Comparison of ENCODE assay signal across 10 mouse cellular contexts in the genomic region with DNA sequence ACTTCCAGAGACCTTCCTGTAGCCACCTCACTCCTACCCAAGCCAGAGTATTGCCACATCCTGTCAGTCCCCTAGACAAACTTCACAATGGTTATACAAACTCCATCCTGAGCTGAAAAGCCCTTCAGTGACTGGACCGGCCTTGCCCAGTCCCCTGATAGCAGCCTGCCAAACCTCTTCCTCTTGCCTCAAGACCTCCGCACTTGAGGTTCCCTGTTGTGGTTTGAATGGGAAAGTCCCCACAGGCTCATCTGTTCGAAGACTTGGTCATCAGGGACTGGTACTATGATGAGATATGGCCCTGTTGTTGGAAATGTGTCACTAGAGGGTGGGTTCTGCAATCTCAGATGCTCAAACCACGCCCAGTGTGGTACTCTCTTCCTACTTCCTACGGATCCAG.
DNase-seq lines count a peak whose midpoint lies in the region; ATAC-seq and TF ChIP-seq lines count a peak whose summit lies in the region.
"Had no signal": no experiment of that assay in that cellular context is flagged by ENCODE, and none has a peak within 500 bp of the region (broad histone marks: within the 10 kb centered on the region; RNA-seq: fewer than 3 reads in every experiment).

No protein-coding gene starts in this region.

- TF ChIP-seq CTCF in gastrocnemius, adult 2 months (IDR thresholded peaks at IDR 0.05) = no peak

- H3K4me1 ChIP-seq in midbrain, embryonic 14.5 days (ENCODE audit: control insufficient read depth, insufficient read depth, low read length) = peaks cover 74% of the 10 kb centered on the region
- H3K4me1 ChIP-seq in midbrain, embryonic 13.5 days (replicated peaks) = peaks cover 85% of the 10 kb centered on the region

- ATAC-seq in midbrain, embryonic 14.5 days (ENCODE audit: low FRiP score, low TSS enrichment) = no peak
- ATAC-seq in midbrain, embryonic 13.5 days = no peak
- peak; percentile 68 for ATAC-seq in granulocyte monocyte progenitor cell, adult 5-6 weeks (replicated peaks; ENCODE audit: poor library complexity, severe bottlenecking)

- 91% methylated on average over 5 of the region's 5 CpGs for WGBS in midbrain, embryonic 14.5 days
- WGBS in midbrain, embryonic 13.5 days = 91% methylated on average over 5 of the region's 5 CpGs

- no peaks in the 10 kb centered on the region for H3K27me3 ChIP-seq in midbrain, embryonic 14.5 days (ENCODE audit: control insufficient read depth, insufficient read depth, low read length)
- no peaks in the 10 kb centered on the region for H3K27me3 ChIP-seq in midbrain, embryonic 13.5 days
- H3K27me3 ChIP-seq: embryonic facial prominence, embryonic 13.5 days had no signal

- peak overlapping the region; percentile 38; the same call in 1 of the 2 replicates for H3K27ac ChIP-seq in gastrocnemius, adult 2 months
- H3K27ac ChIP-seq in midbrain, embryonic 14.5 days (replicated peaks; ENCODE audit: low read depth, low read length) = peak overlapping the region; percentile 94; the same call in 1 of the 2 replicates
- no peak overlapping the region for H3K27ac ChIP-seq in midbrain, embryonic 13.5 days
- H3K27ac ChIP-seq: embryonic facial prominence, embryonic 13.5 days; stomach, postnatal 0 days had no signal

- H3K9me3 ChIP-seq in midbrain, embryonic 14.5 days (ENCODE audit: control insufficient read depth, low read length) = no peaks in the 10 kb centered on the region
- H3K9me3 ChIP-seq in midbrain, embryonic 13.5 days = no peaks in the 10 kb centered on the region
- H3K9me3 ChIP-seq: embryonic facial prominence, embryonic 13.5 days had no signal

- intact Hi-C loops in gastrocnemius, adult 2 months (cut with DNase I) = no loop called here
- intact Hi-C loops in left cerebral cortex, postnatal 10 days (cut with DNase I) = no loop called here

- DNase-seq in gastrocnemius, adult 2 months = no peak
- no peak for DNase-seq in gastrocnemius, adult 8-10 months (ENCODE audit: low spot score in 2 of 2)
- DNase-seq in midbrain, embryonic 14.5 days = no peak
- peak; percentile 58 for DNase-seq in naive thymus-derived CD4-positive, alpha-beta T cell, adult 2 months (ENCODE audit: low read depth)
- no peak for DNase-seq in left cerebral cortex, postnatal 10 days (ENCODE audit: extremely low spot score in 1 of 2, low spot score in 2 of 2)
- DNase-seq in layer of hippocampus, adult 8-10 months (ENCODE audit: low spot score in 2 of 2) = no peak

- H3K4me2 ChIP-seq in midbrain, embryonic 14.5 days (ENCODE audit: low read length) = no peak overlapping the region
- no peak overlapping the region for H3K4me2 ChIP-seq in midbrain, embryonic 13.5 days (replicated peaks)
- H3K4me2 ChIP-seq: embryonic facial prominence, embryonic 13.5 days had no signal

- H3K36me3 ChIP-seq in midbrain, embryonic 14.5 days (ENCODE audit: control insufficient read depth, insufficient read depth, low read length) = no peaks in the 10 kb centered on the region
- no peaks in the 10 kb centered on the region for H3K36me3 ChIP-seq in midbrain, embryonic 13.5 days
- H3K36me3 ChIP-seq: embryonic facial prominence, embryonic 13.5 days had no signal

- no peak overlapping the region for H3K9ac ChIP-seq in midbrain, embryonic 14.5 days (replicated peaks; ENCODE audit: low read length)
- no peak overlapping the region for H3K9ac ChIP-seq in midbrain, embryonic 13.5 days (replicated peaks)
- H3K9ac ChIP-seq: embryonic facial prominence, embryonic 13.5 days had no signal

- H3K4me3 ChIP-seq in gastrocnemius, adult 2 months = no peak overlapping the region
- no peak overlapping the region for H3K4me3 ChIP-seq in midbrain, embryonic 14.5 days (replicated peaks; ENCODE audit: low read depth, low read length)
- no peak overlapping the region for H3K4me3 ChIP-seq in midbrain, embryonic 13.5 days (replicated peaks)
- H3K4me3 ChIP-seq: embryonic facial prominence, embryonic 13.5 days had no signal
